Mouse (Mus musculus): ENCODE results near the gene Chst11. TPM values are rescaled to one million over a fixed set of nuclear protein-coding genes. Genes with fewer than 3 reads are reported as not detected.

The Chst11 gene
- polyA plus RNA-seq, 1 experiment from 2014 or later: 1.2 TPM

- H3K36me3 ChIP-seq (ENCODE audit: control insufficient read depth, insufficient read depth, low read length): no peaks in the 10 kb centered on the region
These were observed 179.7 kb downstream of the Chst11 start for GRCm38 (mm10) chr10:83164901-83165435.

GRCm38 (mm10) chr10:83165521-83166243, 180.4 kb downstream of the Chst11 start:
- no peaks in the 10 kb centered on the region for H3K9me3 ChIP-seq (ENCODE audit: control insufficient read depth, low read length)
- peaks cover 17% of the 10 kb centered on the region for H3K4me1 ChIP-seq (replicated peaks; ENCODE audit: control insufficient read depth, insufficient read depth, low read length)
- H3K27me3 ChIP-seq (ENCODE audit: control insufficient read depth, insufficient read depth, low read depth, low read length): no peaks in the 10 kb centered on the region
- no peak overlapping the region for H3K9ac ChIP-seq (ENCODE audit: low read length)
- no peak overlapping the region for H3K4me2 ChIP-seq (ENCODE audit: low read depth, low read length)
- no peak overlapping the region for H3K4me3 ChIP-seq (ENCODE audit: low read length)
- no peaks in the 10 kb centered on the region for H3K36me3 ChIP-seq (ENCODE audit: control insufficient read depth, insufficient read depth, low read length)
- no peak overlapping the region for H3K27ac ChIP-seq (ENCODE audit: low read length)
- 72% methylated on average over 11 of the region's 11 CpGs for WGBS
- ATAC-seq (ENCODE audit: low read depth): no peak

More at GRCm38 (mm10) chr10:83164901-83165435, 179.7 kb downstream of the Chst11 start:
- Histone ChIP-seq H3K4me1 (replicated peaks; ENCODE audit: control insufficient read depth, insufficient read depth, low read length) (peaks cover 17% of the 10 kb centered on the region), H3K27me3 (ENCODE audit: control insufficient read depth, insufficient read depth, low read depth, low read length) (no peaks in the 10 kb centered on the region), H3K27ac (ENCODE audit: low read length) (no peak overlapping the region), H3K9ac (ENCODE audit: low read length) (no peak overlapping the region), H3K4me3 (ENCODE audit: low read length) (no peak overlapping the region), H3K4me2 (ENCODE audit: low read depth, low read length) (no peak overlapping the region), H3K9me3 (ENCODE audit: control insufficient read depth, low read length) (no peaks in the 10 kb centered on the region)
- no peak for ATAC-seq (ENCODE audit: low read depth)
- 79% methylated on average over 9 of the region's 9 CpGs for WGBS

GRCm38 (mm10) chr10:83166272-83166671, 181.0 kb downstream of the Chst11 start:
- Histone ChIP-seq H3K27ac (ENCODE audit: low read length) (no peak overlapping the region), H3K27me3 (ENCODE audit: control insufficient read depth, insufficient read depth, low read depth, low read length) (no peaks in the 10 kb centered on the region), H3K4me1 (replicated peaks; ENCODE audit: control insufficient read depth, insufficient read depth, low read length) (peaks cover 17% of the 10 kb centered on the region), H3K36me3 (ENCODE audit: control insufficient read depth, insufficient read depth, low read length) (no peaks in the 10 kb centered on the region), H3K9me3 (ENCODE audit: control insufficient read depth, low read length) (no peaks in the 10 kb centered on the region), H3K4me2 (ENCODE audit: low read depth, low read length) (no peak overlapping the region), H3K4me3 (ENCODE audit: low read length) (no peak overlapping the region), H3K9ac (ENCODE audit: low read length) (no peak overlapping the region)
- ATAC-seq (ENCODE audit: low read depth): no peak
- 79% methylated on average over 9 of the region's 9 CpGs for WGBS

- WGBS: 72% methylated on average over 6 of the region's 6 CpGs
- Histone ChIP-seq H3K27ac (ENCODE audit: low read length) (no peak overlapping the region), H3K9ac (ENCODE audit: low read length) (no peak overlapping the region), H3K36me3 (ENCODE audit: control insufficient read depth, insufficient read depth, low read length) (no peaks in the 10 kb centered on the region), H3K4me1 (replicated peaks; ENCODE audit: control insufficient read depth, insufficient read depth, low read length) (peaks cover 9% of the 10 kb centered on the region), H3K4me2 (ENCODE audit: low read depth, low read length) (no peak overlapping the region), H3K27me3 (ENCODE audit: control insufficient read depth, insufficient read depth, low read depth, low read length) (no peaks in the 10 kb centered on the region), H3K9me3 (ENCODE audit: control insufficient read depth, low read length) (no peaks in the 10 kb centered on the region), H3K4me3 (ENCODE audit: low read length) (no peak overlapping the region)
- no peak for ATAC-seq (ENCODE audit: low read depth)
These were observed 182.2 kb downstream of the Chst11 start for GRCm38 (mm10) chr10:83167492-83167891.

GRCm38 (mm10) chr10:83168303-83169056, 183.2 kb downstream of the Chst11 start:
- 43% methylated on average over 11 of the region's 11 CpGs for WGBS
- peak; percentile 74 for ATAC-seq (ENCODE audit: low read depth)

GRCm38 (mm10) chr10:83169554-83169953, 184.3 kb downstream of the Chst11 start:
- H3K4me2 ChIP-seq (ENCODE audit: low read depth, low read length): no peak overlapping the region
- H3K9me3 ChIP-seq (ENCODE audit: control insufficient read depth, low read length): no peaks in the 10 kb centered on the region
- H3K36me3 ChIP-seq (ENCODE audit: control insufficient read depth, insufficient read depth, low read length): no peaks in the 10 kb centered on the region
- H3K4me3 ChIP-seq (ENCODE audit: low read length): no peak overlapping the region
- peaks cover 9% of the 10 kb centered on the region for H3K4me1 ChIP-seq (replicated peaks; ENCODE audit: control insufficient read depth, insufficient read depth, low read length)
- H3K27me3 ChIP-seq (ENCODE audit: control insufficient read depth, insufficient read depth, low read depth, low read length): no peaks in the 10 kb centered on the region
- no peak overlapping the region for H3K27ac ChIP-seq (ENCODE audit: low read length)
- no peak for ATAC-seq (ENCODE audit: low read depth)
- H3K9ac ChIP-seq (ENCODE audit: low read length): no peak overlapping the region
- WGBS: 60% methylated on average over 6 of the region's 6 CpGs

More at GRCm38 (mm10) chr10:83168303-83169056, 183.2 kb downstream of the Chst11 start:
- Histone ChIP-seq H3K27me3 (ENCODE audit: control insufficient read depth, insufficient read depth, low read depth, low read length) (no peaks in the 10 kb centered on the region), H3K4me2 (ENCODE audit: low read depth, low read length) (no peak overlapping the region), H3K36me3 (ENCODE audit: control insufficient read depth, insufficient read depth, low read length) (no peaks in the 10 kb centered on the region), H3K27ac (ENCODE audit: low read length) (no peak overlapping the region), H3K4me1 (replicated peaks; ENCODE audit: control insufficient read depth, insufficient read depth, low read length) (peaks cover 9% of the 10 kb centered on the region), H3K9ac (ENCODE audit: low read length) (no peak overlapping the region), H3K9me3 (ENCODE audit: control insufficient read depth, low read length) (no peaks in the 10 kb centered on the region), H3K4me3 (ENCODE audit: low read length) (no peak overlapping the region)

GRCm38 (mm10) chr10:83178151-83178550, 192.9 kb downstream of the Chst11 start:
- H3K36me3 ChIP-seq (ENCODE audit: control insufficient read depth, insufficient read depth, low read length): no peaks in the 10 kb centered on the region
- no peak for ATAC-seq (ENCODE audit: low read depth)
- WGBS: 71% methylated on average over 5 of the region's 5 CpGs
- no peak overlapping the region for H3K4me3 ChIP-seq (ENCODE audit: low read length)
- H3K27me3 ChIP-seq (ENCODE audit: control insufficient read depth, insufficient read depth, low read depth, low read length): no peaks in the 10 kb centered on the region
- no peak overlapping the region for H3K4me2 ChIP-seq (ENCODE audit: low read depth, low read length)
- H3K9me3 ChIP-seq (ENCODE audit: control insufficient read depth, low read length): no peaks in the 10 kb centered on the region; the same call in 1 of the 2 replicates
- H3K4me1 ChIP-seq (replicated peaks; ENCODE audit: control insufficient read depth, insufficient read depth, low read length): no peaks in the 10 kb centered on the region
- H3K9ac ChIP-seq (ENCODE audit: low read length): no peak overlapping the region
- H3K27ac ChIP-seq (ENCODE audit: low read length): no peak overlapping the region

- peaks cover 2% of the 10 kb centered on the region for H3K4me1 ChIP-seq (replicated peaks; ENCODE audit: control insufficient read depth, insufficient read depth, low read length)
- no peaks in the 10 kb centered on the region for H3K36me3 ChIP-seq (ENCODE audit: control insufficient read depth, insufficient read depth, low read length)
- H3K27ac ChIP-seq (ENCODE audit: low read length): no peak overlapping the region
- no peak overlapping the region for H3K9ac ChIP-seq (ENCODE audit: low read length)
- H3K4me3 ChIP-seq (ENCODE audit: low read length): no peak overlapping the region
- H3K4me2 ChIP-seq (ENCODE audit: low read depth, low read length): no peak overlapping the region
- WGBS: 47% methylated on average over 1 of the region's 1 CpGs
- ATAC-seq (ENCODE audit: low read depth): no peak
- H3K27me3 ChIP-seq (ENCODE audit: control insufficient read depth, insufficient read depth, low read depth, low read length): no peaks in the 10 kb centered on the region
- no peaks in the 10 kb centered on the region; the same call in 1 of the 2 replicates for H3K9me3 ChIP-seq (ENCODE audit: control insufficient read depth, low read length)
These were observed 193.4 kb downstream of the Chst11 start for GRCm38 (mm10) chr10:83178661-83179060.
